Mouse (Mus musculus) embryonic facial prominence, embryonic 14.5 days (tissue): ENCODE measurements around the gene Parm1. TPM values are rescaled to one million over a fixed set of nuclear protein-coding genes. Genes with fewer than 3 reads are reported as not detected.
A peak's percentile ranks its signal among the peaks of the same experiment; 100 is the strongest.

Experiments
- ATAC-seq: fragments of 200-750 bp; cut with Nextera tagmentation; 2 replicates; pipeline ENCODE4 v1.8.0; 2017; ENCODE audit warnings: low read depth, moderate number of reproducible peaks, moderate TSS enrichment
- DNase-seq: peaks from one replicate; pipeline ENCODE4 v3.0.0-alpha.2; 2015; ENCODE audit warnings: low spot score
- H3K27ac ChIP-seq: fragments of 300-500 bp; sonication (generic); replicated peaks from 2 replicates; pipeline ENCODE4 v1.5.1; 2014; ENCODE audit warnings: low read depth, mild to moderate bottlenecking, low read length, moderate library complexity
- H3K27me3 ChIP-seq: fragments of 300-500 bp; sonication (generic); replicated peaks from 2 replicates; pipeline ENCODE4 v1.6.1; 2014; ENCODE audit warnings: low read length; ENCODE audit not compliant: control insufficient read depth, insufficient read depth
- H3K36me3 ChIP-seq: fragments of 300-500 bp; sonication (generic); 2 replicates; pipeline ENCODE4 v1.6.1; 2014; ENCODE audit warnings: low read length, mixed read lengths; ENCODE audit not compliant: control insufficient read depth, insufficient read depth
- H3K4me1 ChIP-seq: fragments of 300-500 bp; sonication (generic); 2 replicates; pipeline ENCODE4 v1.6.1; 2014; ENCODE audit warnings: antibody characterized with exemption, low read length; ENCODE audit not compliant: control insufficient read depth, insufficient read depth
- H3K4me2 ChIP-seq: fragments of 300-500 bp; sonication (generic); 2 replicates; pipeline ENCODE4 v1.6.1; 2014; ENCODE audit warnings: low read depth, mild to moderate bottlenecking, low read length, moderate library complexity, mixed read lengths
- H3K4me3 ChIP-seq: fragments of 300-500 bp; sonication (generic); 2 replicates; pipeline ENCODE4 v1.5.1; 2014; ENCODE audit warnings: low read depth, mild to moderate bottlenecking, low read length
- H3K9ac ChIP-seq: fragments of 300-500 bp; sonication (generic); 2 replicates; pipeline ENCODE4 v1.6.1; 2014; ENCODE audit warnings: low read depth, mild to moderate bottlenecking, low read length, moderate library complexity, mixed read lengths
- H3K9me3 ChIP-seq: fragments of 300-500 bp; sonication (generic); 2 replicates; pipeline ENCODE4 v1.6.1; 2016; ENCODE audit warnings: low read length; ENCODE audit not compliant: control insufficient read depth
- WGBS: fragments of 180-500 bp; shearing (Covaris S2); extraction: QIAGEN DNeasy Blood & Tissue Kit; methylation state at CpG from one replicate; pipeline ENCODE4 v1.1.7; 2014; 5-methylcytosine and 5-hydroxymethylcytosine counted together
- polyA plus RNA-seq: library from polyadenylated mRNA; unstranded; fragments of >200 nt; fragmentation: Nextera tagmentation; extraction: Ambion mirVana; gene quantifications from 2 replicates; pipeline ENCODE4 v1.2.1, GENCODE M21; 2014

The Parm1 gene
- polyA plus RNA-seq, 1 experiment from 2014 or later = 25.6 TPM

DNA sequence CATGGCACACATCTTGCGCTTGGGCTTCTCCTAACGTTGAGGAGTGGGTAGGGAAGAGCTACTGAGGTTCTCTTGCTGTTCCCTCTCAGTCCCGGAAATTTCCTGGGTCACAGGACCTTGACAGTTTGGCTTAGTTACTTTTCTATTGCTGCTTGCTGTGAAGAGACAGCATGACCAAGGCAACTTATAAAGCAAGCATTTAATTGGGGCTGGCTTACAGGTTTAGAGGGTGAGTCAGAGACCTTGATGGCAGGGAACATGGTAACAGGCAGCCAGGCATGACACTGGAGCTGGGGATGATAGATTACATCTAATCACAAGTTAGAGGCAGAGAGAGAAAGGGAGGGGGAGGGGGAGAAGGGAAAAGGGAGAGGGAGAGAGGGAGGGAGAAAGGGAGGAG, 44.0 kb downstream of the Parm1 start:
- no peak for DNase-seq
- H3K4me3 ChIP-seq = no peak overlapping the region
- no peaks in the 10 kb centered on the region for H3K27me3 ChIP-seq
- no peak overlapping the region for H3K27ac ChIP-seq
- H3K4me1 ChIP-seq = peaks cover 5% of the 10 kb centered on the region; the same call in 1 of the 2 replicates
- no peak for ATAC-seq
- H3K36me3 ChIP-seq = no peaks in the 10 kb centered on the region
- peaks cover 4% of the 10 kb centered on the region; the same call in 1 of the 2 replicates for H3K9me3 ChIP-seq
- H3K4me2 ChIP-seq = no peak overlapping the region
- no peak overlapping the region for H3K9ac ChIP-seq
- WGBS = 89% methylated on average over 3 of the region's 3 CpGs

DNA sequence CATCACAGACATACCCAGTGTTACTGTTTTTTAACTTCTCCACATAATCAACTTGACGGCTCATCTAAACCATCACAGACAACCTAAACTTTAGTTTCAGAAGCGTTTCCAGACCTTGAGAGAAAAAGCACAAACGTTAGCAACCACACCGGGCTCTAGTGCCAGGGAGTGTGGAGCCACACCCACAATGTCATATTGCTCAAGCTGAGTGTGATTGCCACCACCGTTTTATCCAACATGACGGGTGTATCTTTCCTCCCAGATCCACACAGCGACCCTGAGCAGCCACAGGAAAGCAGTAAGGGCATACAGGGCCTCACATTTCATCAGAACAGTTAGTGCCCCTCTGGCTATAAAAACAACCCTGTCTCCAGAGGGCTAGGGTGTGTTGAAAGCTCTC, 45.1 kb downstream of the Parm1 start:
- Histone ChIP-seq H3K27me3 (no peaks in the 10 kb centered on the region), H3K9me3 (peaks cover 4% of the 10 kb centered on the region; the same call in 1 of the 2 replicates), H3K4me2 (no peak overlapping the region), H3K4me1 (peaks cover 5% of the 10 kb centered on the region; the same call in 1 of the 2 replicates), H3K4me3 (no peak overlapping the region), H3K36me3 (no peaks in the 10 kb centered on the region), H3K27ac (no peak overlapping the region), H3K9ac (no peak overlapping the region)
- no peak for ATAC-seq
- DNase-seq = no peak
- WGBS = 60% methylated on average over 7 of the region's 7 CpGs

DNA sequence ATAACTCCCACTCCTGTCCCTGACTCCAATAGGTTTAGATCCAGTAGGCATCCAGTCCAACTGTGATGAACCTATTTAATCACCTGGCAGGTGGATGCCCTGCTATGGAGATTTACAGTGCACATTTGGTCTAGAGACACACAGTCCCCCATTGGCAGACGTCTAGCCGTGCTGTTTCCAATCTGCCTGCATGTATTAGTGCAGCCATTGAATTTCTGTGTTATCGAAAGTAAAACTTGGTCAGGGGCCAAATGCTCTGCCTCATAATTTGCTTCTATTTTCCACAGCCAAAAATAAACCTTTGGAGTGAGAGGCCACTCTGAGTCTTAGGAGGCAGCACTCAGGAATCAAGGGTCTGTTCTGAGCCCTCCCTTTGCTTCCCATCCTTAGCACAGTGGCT, 46.6 kb downstream of the Parm1 start:
- WGBS = 44% methylated on average over 3 of the region's 3 CpGs
- Histone ChIP-seq H3K4me3 (no peak overlapping the region), H3K4me1 (peaks cover 5% of the 10 kb centered on the region; the same call in 1 of the 2 replicates), H3K9ac (no peak overlapping the region), H3K36me3 (no peaks in the 10 kb centered on the region), H3K27me3 (no peaks in the 10 kb centered on the region), H3K9me3 (peaks cover 4% of the 10 kb centered on the region; the same call in 1 of the 2 replicates), H3K4me2 (no peak overlapping the region), H3K27ac (no peak overlapping the region)
- ATAC-seq (no peak), DNase-seq (peak; percentile 53)

DNA sequence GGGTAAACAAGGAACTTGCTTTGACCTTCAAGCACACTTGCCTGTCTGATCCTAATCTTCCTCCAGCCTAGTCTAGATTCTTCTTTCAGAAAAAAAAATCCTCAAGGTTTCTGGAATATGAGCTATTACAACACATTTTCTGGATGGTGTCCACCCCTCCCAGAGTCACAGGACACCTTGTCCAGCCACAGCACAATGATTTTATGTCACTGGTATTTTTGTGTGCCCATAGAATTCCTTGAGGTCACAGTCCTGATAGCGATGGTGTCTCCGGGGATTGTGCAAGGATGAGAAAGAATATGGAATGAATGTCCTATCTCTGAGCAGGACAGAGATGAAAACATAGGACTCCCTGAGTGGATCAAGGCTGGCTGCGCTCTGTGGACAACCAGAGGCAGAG, 48.0 kb downstream of the Parm1 start:
- no peak for DNase-seq
- Histone ChIP-seq H3K27ac (no peak overlapping the region), H3K36me3 (no peaks in the 10 kb centered on the region), H3K4me2 (no peak overlapping the region), H3K4me3 (no peak overlapping the region), H3K4me1 (peaks cover 5% of the 10 kb centered on the region; the same call in 1 of the 2 replicates), H3K9me3 (peaks cover 4% of the 10 kb centered on the region; the same call in 1 of the 2 replicates), H3K27me3 (no peaks in the 10 kb centered on the region), H3K9ac (no peak overlapping the region)
- no peak for ATAC-seq
- 90% methylated on average over 3 of the region's 3 CpGs for WGBS

DNA sequence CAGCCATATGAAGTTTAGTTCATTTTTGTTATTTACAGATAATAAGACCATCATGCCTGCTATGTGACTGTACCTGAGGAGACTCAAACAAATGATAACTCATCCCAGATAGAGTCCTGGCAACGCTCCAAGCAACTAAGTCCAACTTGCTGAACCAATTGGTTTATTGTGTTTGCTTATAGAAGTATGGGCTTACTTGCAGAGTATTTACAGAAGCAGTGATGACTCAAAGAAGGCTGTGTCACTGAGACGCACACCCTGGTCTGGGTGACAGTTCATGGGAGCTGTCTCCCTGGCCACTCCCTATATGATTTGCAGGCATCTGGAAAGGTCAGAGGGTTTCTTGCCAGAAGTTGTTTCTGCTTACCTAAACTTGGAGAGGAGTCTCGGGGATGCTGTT, 49.2 kb downstream of the Parm1 start:
- ATAC-seq (no peak), DNase-seq (no peak)
- H3K9me3 ChIP-seq = peaks cover 4% of the 10 kb centered on the region; the same call in 1 of the 2 replicates
- H3K27me3 ChIP-seq = no peaks in the 10 kb centered on the region
- H3K4me3 ChIP-seq = no peak overlapping the region
- H3K27ac ChIP-seq = no peak overlapping the region
- H3K4me1 ChIP-seq = peaks cover 5% of the 10 kb centered on the region; the same call in 1 of the 2 replicates
- H3K36me3 ChIP-seq = no peaks in the 10 kb centered on the region
- H3K9ac ChIP-seq = no peak overlapping the region
- H3K4me2 ChIP-seq = no peak overlapping the region
- 65% methylated on average over 3 of the region's 3 CpGs for WGBS

DNA sequence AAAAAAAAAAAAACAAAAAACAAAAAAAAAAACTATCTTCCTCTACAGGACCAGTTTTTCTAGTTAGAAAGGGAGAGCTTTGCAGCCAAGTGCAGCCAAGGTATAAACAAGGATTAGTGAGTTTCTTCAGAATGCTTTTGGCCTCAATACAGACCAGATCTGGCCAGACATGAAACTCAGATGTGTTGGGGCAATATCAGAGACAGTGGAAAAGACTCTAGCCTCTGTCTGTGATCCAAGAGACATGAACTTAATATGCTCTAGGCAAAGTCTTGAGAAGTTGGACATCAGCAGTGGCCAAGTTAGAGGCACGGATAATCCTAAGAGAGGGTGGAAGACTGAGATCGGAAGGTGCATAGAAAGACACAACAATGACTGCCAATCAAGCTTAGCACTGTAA, 56.8 kb downstream of the Parm1 start:
- ATAC-seq (no peak), DNase-seq (peak; percentile 35)
- no peak overlapping the region for H3K4me2 ChIP-seq
- no peaks in the 10 kb centered on the region for H3K36me3 ChIP-seq
- H3K4me3 ChIP-seq = no peak overlapping the region
- H3K9ac ChIP-seq = no peak overlapping the region
- no peak overlapping the region for H3K27ac ChIP-seq
- H3K4me1 ChIP-seq = no peaks in the 10 kb centered on the region
- no peaks in the 10 kb centered on the region for H3K27me3 ChIP-seq
- H3K9me3 ChIP-seq = no peaks in the 10 kb centered on the region
- 74% methylated on average over 2 of the region's 2 CpGs for WGBS

DNA sequence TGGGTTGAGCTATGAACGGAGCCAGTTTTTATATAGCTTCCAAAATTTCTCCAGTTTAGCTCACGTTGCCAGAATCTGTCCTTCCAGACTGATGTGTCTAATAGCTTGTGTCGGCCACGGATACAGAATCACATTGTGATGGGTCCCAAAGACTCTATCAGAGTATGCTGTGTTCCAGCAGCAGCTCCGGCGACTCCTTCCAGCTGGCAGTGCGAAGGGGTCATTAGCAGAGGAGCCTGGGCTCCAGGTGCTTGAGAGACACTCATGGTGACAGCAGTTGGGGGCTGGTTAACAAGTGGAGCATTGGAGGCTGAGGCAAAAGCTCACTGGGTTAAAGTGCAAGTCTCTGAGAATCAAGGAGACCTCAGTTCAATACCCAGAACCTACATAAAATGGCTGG, 61.5 kb downstream of the Parm1 start:
- H3K36me3 ChIP-seq = no peaks in the 10 kb centered on the region
- H3K4me2 ChIP-seq = no peak overlapping the region
- H3K4me3 ChIP-seq = no peak overlapping the region
- no peaks in the 10 kb centered on the region for H3K27me3 ChIP-seq
- no peak overlapping the region for H3K9ac ChIP-seq
- H3K27ac ChIP-seq = no peak overlapping the region
- ATAC-seq (no peak), DNase-seq (no peak)
- WGBS = 78% methylated on average over 7 of the region's 7 CpGs
- H3K9me3 ChIP-seq = no peaks in the 10 kb centered on the region
- H3K4me1 ChIP-seq = no peaks in the 10 kb centered on the region

DNA sequence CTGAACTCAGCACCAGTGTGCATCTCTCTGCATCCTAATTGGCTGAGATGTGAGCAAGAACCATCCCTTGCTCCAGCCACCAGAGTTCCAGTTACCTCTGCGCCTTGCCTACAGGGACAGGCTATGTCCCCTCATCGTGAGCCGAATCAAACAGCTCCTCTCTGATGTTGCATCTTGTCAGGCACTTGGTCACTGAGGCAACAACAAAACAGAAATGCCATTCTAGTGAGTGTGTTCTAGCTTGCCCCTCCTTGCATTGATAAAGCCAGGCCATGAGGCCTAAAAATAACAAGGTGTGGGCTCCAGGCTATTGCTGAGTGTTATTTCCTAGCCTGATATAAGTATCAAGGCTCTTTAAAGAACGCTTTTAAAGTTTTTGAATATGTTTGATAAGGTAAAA, 64.4 kb downstream of the Parm1 start:
- Histone ChIP-seq H3K27me3 (no peaks in the 10 kb centered on the region), H3K9me3 (no peaks in the 10 kb centered on the region), H3K9ac (no peak overlapping the region), H3K4me3 (no peak overlapping the region), H3K36me3 (no peaks in the 10 kb centered on the region), H3K4me1 (no peaks in the 10 kb centered on the region), H3K27ac (no peak overlapping the region), H3K4me2 (no peak overlapping the region)
- ATAC-seq (no peak), DNase-seq (no peak)
- WGBS = 90% methylated on average over 4 of the region's 4 CpGs

DNA sequence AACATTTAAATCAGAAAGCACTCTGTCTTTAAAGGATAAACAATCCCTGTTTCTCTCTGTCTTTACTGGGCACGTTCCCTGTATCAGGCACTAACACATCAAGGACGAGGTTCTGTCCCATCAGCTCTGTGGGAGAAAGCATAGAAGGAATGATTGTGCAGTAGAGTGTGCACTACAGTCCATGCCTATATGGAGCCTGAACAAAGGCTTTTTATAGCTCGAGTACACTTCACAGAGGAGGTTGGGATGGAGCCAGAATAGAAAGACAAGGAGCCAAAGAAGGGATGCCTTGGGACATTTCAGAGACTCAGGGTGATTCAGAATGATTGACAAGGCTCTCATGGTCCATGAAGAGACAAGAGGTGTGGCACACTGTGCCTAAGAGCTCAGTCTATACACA, 68.8 kb downstream of the Parm1 start:
- no peak overlapping the region for H3K4me2 ChIP-seq
- no peaks in the 10 kb centered on the region for H3K4me1 ChIP-seq
- WGBS = 58% methylated on average over 3 of the region's 3 CpGs
- H3K27ac ChIP-seq = no peak overlapping the region
- H3K27me3 ChIP-seq = no peaks in the 10 kb centered on the region
- H3K9me3 ChIP-seq = peaks cover 8% of the 10 kb centered on the region; the same call in 1 of the 2 replicates
- no peak for DNase-seq
- no peak for ATAC-seq
- H3K9ac ChIP-seq = no peak overlapping the region
- no peak overlapping the region for H3K4me3 ChIP-seq
- no peaks in the 10 kb centered on the region for H3K36me3 ChIP-seq
